In genomic region chr12:4548053-4549013, GRCm38 (mm10) we compare ENCODE assay signal across 8 mouse cellular contexts. TPM values are rescaled to one million over a fixed set of nuclear protein-coding genes. Genes with fewer than 3 reads are reported as not detected.
DNase-seq lines count a peak whose midpoint lies in the region; ATAC-seq lines count a peak whose summit lies in the region.

No protein-coding gene starts in this region.

- H3K4me1 ChIP-seq in intestine, embryonic 14.5 days (replicated peaks; ENCODE audit: control insufficient read depth, insufficient read depth, low read length), result no peaks in the 10 kb centered on the region

- peak; percentile 87 for ATAC-seq in common myeloid progenitor, adult 5-6 weeks (replicated peaks; ENCODE audit: low read depth, poor library complexity, severe bottlenecking)
- ATAC-seq in intestine, embryonic 14.5 days (replicated peaks; ENCODE audit: low FRiP score, low TSS enrichment, low read depth), result 0 out of 2 replicates have a peak, but pooled peaks have one; percentile 62
- ATAC-seq in megakaryocyte-erythroid progenitor cell, adult 5-6 weeks (replicated peaks; ENCODE audit: low FRiP score, low TSS enrichment, poor library complexity, severe bottlenecking), result peak; percentile 93

- WGBS in intestine, embryonic 14.5 days, result 23% methylated on average over 18 of the region's 18 CpGs

- no peaks in the 10 kb centered on the region for H3K27me3 ChIP-seq in intestine, embryonic 14.5 days (replicated peaks; ENCODE audit: control insufficient read depth, insufficient read depth, low read length)

- H3K9ac ChIP-seq in intestine, embryonic 14.5 days (ENCODE audit: low read length), result no peak overlapping the region

- H3K9me3 ChIP-seq in intestine, embryonic 14.5 days (ENCODE audit: control insufficient read depth, low read length), result no peaks in the 10 kb centered on the region

- no peaks in the 10 kb centered on the region for H3K36me3 ChIP-seq in intestine, embryonic 14.5 days (ENCODE audit: control insufficient read depth, insufficient read depth, low read length)

- peak overlapping the region; percentile 36 for H3K4me2 ChIP-seq in intestine, embryonic 14.5 days (ENCODE audit: low read length)

- 0 out of 2 replicates have a peak overlapping the region, but pooled peaks have one; percentile 4 for H3K4me3 ChIP-seq in intestine, embryonic 14.5 days (ENCODE audit: low read depth, low read length)

- DNase-seq in adipocyte (ENCODE audit: low spot score), result peak; percentile 92
- DNase-seq in gastrocnemius, postnatal 25 days, result peak; percentile 62
- DNase-seq in intestine, embryonic 14.5 days (ENCODE audit: low spot score), result peak; percentile 84
- peak; percentile 81 to 86 for DNase-seq in left cerebral cortex, postnatal 10 days (ENCODE audit: extremely low spot score in 1 of 2, low spot score in 2 of 2)
- peak; percentile 73 for DNase-seq in right cerebral cortex, postnatal 14 days
- peak; percentile 66 to 76 for DNase-seq in urinary bladder, postnatal 4 days (ENCODE audit: low spot score in 2 of 2)

- intact Hi-C loops in left cerebral cortex, postnatal 10 days (cut with DNase I), result loop anchor here (5.0 to 10.0 kb wide), 3 partner anchors 71 to 444 kb away; partner anchors contain the start of gene Ncoa1

- no peak overlapping the region for H3K27ac ChIP-seq in intestine, embryonic 14.5 days (ENCODE audit: low read depth)

RNA-seq across cellular contexts. Expression of gene Itsn2, which starts 44.1 kb away (rescaled TPM):
- 135 and 164 TPM in 2 replicates for total RNA-seq in common myeloid progenitor, adult 5-6 weeks (2017)
- total RNA-seq in gastrocnemius, postnatal 25 days (2021), result 10 to 100 TPM; 17.9 to 22.2 TPM
- 42.2 and 45.2 TPM in 2 replicates for polyA plus RNA-seq in intestine, embryonic 14.5 days (2014; fragmentation: Nextera tagmentation; extraction: Ambion mirVana)
- 10 to 100 TPM; 56.6 to 61.0 TPM for total RNA-seq in left cerebral cortex, postnatal 10 days (2021)
- total RNA-seq in megakaryocyte-erythroid progenitor cell, adult 5-6 weeks (2014; fragmentation: Nextera tagmentation), result 65.8 and 82.0 TPM in 2 replicates
- 114 and 144 TPM in 2 replicates for total RNA-seq in megakaryocyte-erythroid progenitor cell, adult 5-6 weeks (2017)

RNA-seq across cellular contexts. Expression of gene Gm3625, which starts 44.4 kb away (rescaled TPM):
- not detected in 2 replicates for total RNA-seq in common myeloid progenitor, adult 5-6 weeks (2017)
- not detected for total RNA-seq in gastrocnemius, postnatal 25 days (2021)
- polyA plus RNA-seq in intestine, embryonic 14.5 days (2014; fragmentation: Nextera tagmentation; extraction: Ambion mirVana), result not detected in 2 replicates
- total RNA-seq in left cerebral cortex, postnatal 10 days (2021), result not detected
- total RNA-seq in megakaryocyte-erythroid progenitor cell, adult 5-6 weeks (2014; fragmentation: Nextera tagmentation), result not detected in 2 replicates
- not detected in 2 replicates for total RNA-seq in megakaryocyte-erythroid progenitor cell, adult 5-6 weeks (2017)

Comparison
In these comparisons a context has a peak if more than half of its experiments do, and no peak if none do; other contexts are left out.
1. RNA of gene Gm3625, which starts 44.4 kb away (total RNA-seq): not detected in gastrocnemius, postnatal 25 days; not detected in common myeloid progenitor, adult 5-6 weeks, not detected in left cerebral cortex, postnatal 10 days and not detected in megakaryocyte-erythroid progenitor cell, adult 5-6 weeks; every median in the first group is over 10 times any median in the second.
2. Peak in every context shown above with its lines, with median percentiles within 50 percentile points of each other: DNase-seq and ATAC-seq.